Mouse (Mus musculus) effector memory CD4-positive, alpha-beta T cell, adult 7 months (primary cell): Measurements from ENCODE around the gene Naa40. TPM values are rescaled to one million over a fixed set of nuclear protein-coding genes. Genes with fewer than 3 reads are reported as not detected.

ENCODE experiments used
- polyA plus RNA-seq: library from polyadenylated mRNA; unstranded; fragments of 100-300 nt; shearing (Covaris generic); gene quantifications from one replicate; pipeline ENCODE4 v1.2.1, GENCODE M21; 2017

The Naa40 gene
- 32.9 TPM for polyA plus RNA-seq

GRCm38 (mm10) chr19:7240782-7241690, at the start of gene Naa40:
Gene Naa40 (minus strand): TSS chr19:7241183.

GRCm38 (mm10) chr19:7267091-7267741, 26.2 kb upstream of the Naa40 start, which contains the start of gene Rcor2:
Gene Rcor2 (plus strand): TSS chr19:7267325.

GRCm38 (mm10) chr19:7217162-7217925, 23.6 kb downstream of the Naa40 start, which contains the start of gene Cox8a:
Gene Cox8a (minus strand): TSS chr19:7217616.

GRCm38 (mm10) chr19:7205753-7206736, 34.9 kb downstream of the Naa40 start, which contains the start of gene Otub1:
Gene Otub1 (minus strand): TSS chr19:7206316.

Other genes with a start within 250 kb of the Naa40 start
- gene Dnajc4, start 248.6 kb downstream of the Naa40 start, polyA plus RNA-seq = 46.4 TPM
- 13.0 TPM for gene Nudt22, start 245.1 kb downstream of the Naa40 start, polyA plus RNA-seq
- gene Trpt1, start 245.1 kb downstream of the Naa40 start, polyA plus RNA-seq = 6.6 TPM
- 194 TPM for gene Fermt3, start 221.7 kb downstream of the Naa40 start, polyA plus RNA-seq
- gene Stip1, start 201.2 kb downstream of the Naa40 start, polyA plus RNA-seq = 217 TPM
- 16.7 TPM for gene Macrod1, start 184.4 kb downstream of the Naa40 start, polyA plus RNA-seq
- 0.11 TPM for gene Flrt1, start 135.5 kb downstream of the Naa40 start, polyA plus RNA-seq
- 58.0 TPM for gene Otub1, start 34.9 kb downstream of the Naa40 start, polyA plus RNA-seq
- 505 TPM for gene Cox8a, start 23.6 kb downstream of the Naa40 start, polyA plus RNA-seq
- 2.9 TPM for gene Rcor2, start 26.1 kb upstream of the Naa40 start, polyA plus RNA-seq
- 160 TPM for gene Mark2, start 100.7 kb upstream of the Naa40 start, polyA plus RNA-seq
- gene Spindoc, start 141.8 kb upstream of the Naa40 start, polyA plus RNA-seq = 21.0 TPM
- not detected for gene 2700081O15Rik, start 176.4 kb upstream of the Naa40 start, polyA plus RNA-seq
- 60.5 TPM for gene Rtn3, start 242.1 kb upstream of the Naa40 start, polyA plus RNA-seq